Mouse (Mus musculus) testis, adult 2 months (tissue): Measurements from ENCODE around the gene Hmga2.

Experiments used
- CTCF ChIP-seq: fragments of 200-500 bp; IDR thresholded peaks from 2 replicates; pipeline ENCODE4 v1.5.1; 2012; ENCODE audit warnings: low read depth, mild to moderate bottlenecking, inconsistent platforms, low read length, moderate library complexity; ENCODE audit not compliant: control insufficient read depth, insufficient read depth, insufficient replicate concordance
- POLR2A ChIP-seq: fragments of 200-500 bp; IDR thresholded peaks from 2 replicates; pipeline ENCODE4 v1.6.1; 2012; ENCODE audit warnings: low read depth, mild to moderate bottlenecking, inconsistent platforms, low read length, moderate library complexity; ENCODE audit not compliant: control insufficient read depth

GRCm38 (mm10) chr10:120389707-120390106, 86.6 kb downstream of the Hmga2 start:
- TF ChIP-seq CTCF (no peak), POLR2A (no peak)
